Mouse (Mus musculus) ES-Bruce4 (cell line): ENCODE results near the gene Hacd3. TPM values are rescaled to one million over a fixed set of nuclear protein-coding genes. Genes with fewer than 3 reads are reported as not detected.

ENCODE experiments used
- H3K27ac ChIP-seq: 2 replicates; pipeline ENCODE4 v1.5.1; 2012; ENCODE audit warnings: low read length, inconsistent platforms; ENCODE audit not compliant: insufficient read depth
- H3K27me3 ChIP-seq: 2 replicates; pipeline ENCODE4 v1.6.1; 2012; ENCODE audit warnings: mild to moderate bottlenecking, low read length, inconsistent platforms; ENCODE audit not compliant: control insufficient read depth, poor library complexity, insufficient read depth, severe bottlenecking
- H3K36me3 ChIP-seq: 2 replicates; pipeline ENCODE4 v1.6.1; 2012; ENCODE audit warnings: inconsistent platforms, mild to moderate bottlenecking, low read length, moderate library complexity; ENCODE audit not compliant: control insufficient read depth, poor library complexity, insufficient read depth, severe bottlenecking
- H3K4me1 ChIP-seq: one replicate; pipeline ENCODE4 v1.8.1; 2011; ENCODE audit warnings: low read length; ENCODE audit not compliant: control insufficient read depth, insufficient read depth
- H3K4me3 ChIP-seq: 2 replicates; pipeline ENCODE4 v1.5.1; 2011; ENCODE audit warnings: low read depth, mild to moderate bottlenecking, low read length
- H3K9ac ChIP-seq: 2 replicates; pipeline ENCODE4 v1.6.1; 2012; ENCODE audit warnings: low read depth, mild to moderate bottlenecking, inconsistent platforms; ENCODE audit not compliant: poor library complexity, severe bottlenecking
- H3K9me3 ChIP-seq: replicated peaks from 2 replicates; pipeline ENCODE4 v1.6.1; 2012; ENCODE audit warnings: mild to moderate bottlenecking, low read length, inconsistent platforms; ENCODE audit not compliant: control insufficient read depth, poor library complexity, insufficient read depth, severe bottlenecking
- CTCF ChIP-seq: IDR thresholded peaks from one replicate; pipeline ENCODE4 v1.8.1; 2011; ENCODE audit warnings: low read depth, low read length
- EP300 ChIP-seq: IDR thresholded peaks from 2 replicates; pipeline ENCODE4 v1.6.1; 2011; ENCODE audit warnings: low read depth, low read length; ENCODE audit not compliant: insufficient read depth
- POLR2A ChIP-seq: IDR thresholded peaks from one replicate; pipeline ENCODE4 v1.8.1; 2011; ENCODE audit warnings: low read length; ENCODE audit not compliant: insufficient read depth
- polyA plus RNA-seq: library from polyadenylated mRNA; stranded (reverse); fragments of >200 nt; gene quantifications from 2 replicates; pipeline ENCODE4 v1.2.4, GENCODE M21; 2011; ENCODE audit warnings: low read depth; ENCODE audit not compliant: missing spikeins, insufficient read depth, insufficient read length

Hacd3 gene
- polyA plus RNA-seq, 1 experiment, result 31.6 TPM

GRCm38 (mm10) chr9:65019146-65019545 lies 2.3 kb downstream of the Hacd3 start:
- no peaks in the 10 kb centered on the region for H3K36me3 ChIP-seq
- H3K4me3 ChIP-seq, result no peak overlapping the region
- TF ChIP-seq POLR2A (no peak), EP300 (no peak), CTCF (no peak)
- no peaks in the 10 kb centered on the region for H3K4me1 ChIP-seq
- no peak overlapping the region for H3K27ac ChIP-seq
- H3K27me3 ChIP-seq, result no peaks in the 10 kb centered on the region
- no peaks in the 10 kb centered on the region for H3K9me3 ChIP-seq
- no peak overlapping the region for H3K9ac ChIP-seq

GRCm38 (mm10) chr9:65018588-65019121 lies 2.8 kb downstream of the Hacd3 start:
- Histone ChIP-seq H3K27me3 (no peaks in the 10 kb centered on the region), H3K4me3 (no peak overlapping the region), H3K9ac (no peak overlapping the region), H3K36me3 (no peaks in the 10 kb centered on the region), H3K9me3 (no peaks in the 10 kb centered on the region), H3K27ac (no peak overlapping the region), H3K4me1 (no peaks in the 10 kb centered on the region)
- TF ChIP-seq EP300 (no peak), CTCF (no peak), POLR2A (no peak)

- Histone ChIP-seq H3K4me3 (no peak overlapping the region), H3K36me3 (no peaks in the 10 kb centered on the region), H3K9me3 (no peaks in the 10 kb centered on the region), H3K27ac (no peak overlapping the region), H3K9ac (no peak overlapping the region), H3K27me3 (no peaks in the 10 kb centered on the region), H3K4me1 (no peaks in the 10 kb centered on the region)
- no peak for TF ChIP-seq EP300
- no peak for TF ChIP-seq POLR2A
- no peak for TF ChIP-seq CTCF
These were observed 3.6 kb downstream of the Hacd3 start for GRCm38 (mm10) chr9:65017896-65018295.

- H3K4me1 ChIP-seq, result no peaks in the 10 kb centered on the region
- no peaks in the 10 kb centered on the region for H3K9me3 ChIP-seq
- H3K36me3 ChIP-seq, result no peaks in the 10 kb centered on the region
- H3K27ac ChIP-seq, result no peak overlapping the region
- H3K4me3 ChIP-seq, result no peak overlapping the region
- TF ChIP-seq POLR2A, result no peak
- TF ChIP-seq EP300, result no peak
- TF ChIP-seq CTCF, result no peak
- no peaks in the 10 kb centered on the region for H3K27me3 ChIP-seq
- H3K9ac ChIP-seq, result no peak overlapping the region
These were observed 4.3 kb downstream of the Hacd3 start for GRCm38 (mm10) chr9:65016978-65017827.

DNA sequence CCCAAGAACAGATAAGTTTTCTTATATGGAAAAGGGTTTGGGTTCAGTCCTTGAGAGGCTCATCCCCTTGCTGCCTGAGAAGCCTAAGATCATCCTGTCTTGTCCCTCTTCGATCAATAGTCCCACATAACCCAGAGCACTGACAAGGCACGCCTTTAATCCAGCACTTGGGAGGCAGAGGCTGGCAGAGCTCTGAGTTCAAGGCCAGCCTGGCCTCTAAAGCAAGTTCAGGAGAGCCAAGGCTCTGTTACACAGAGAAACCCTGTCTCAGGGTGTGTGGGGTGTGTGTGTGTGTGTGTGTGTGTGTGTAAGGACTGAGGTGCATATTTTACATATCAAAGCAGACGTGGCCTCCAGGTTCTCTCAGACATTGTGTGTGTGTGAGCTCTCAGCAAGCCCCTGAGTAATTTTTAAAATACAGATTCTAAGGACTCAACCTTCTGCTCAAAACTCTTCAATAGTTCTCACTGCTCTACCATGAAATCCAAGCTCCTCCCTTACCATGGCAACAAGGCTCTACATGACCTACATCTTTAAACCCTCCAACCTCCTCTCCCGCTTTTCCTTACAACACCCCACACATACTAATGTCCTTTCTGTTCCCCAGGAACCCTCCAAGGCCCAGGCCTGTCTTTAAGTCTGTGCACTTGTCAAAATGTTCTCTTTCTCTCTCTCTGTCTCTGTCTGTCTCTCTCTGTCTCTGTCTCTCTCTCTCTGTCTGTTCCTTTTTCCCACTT lies 5.1 kb downstream of the Hacd3 start:
- no peaks in the 10 kb centered on the region for H3K4me1 ChIP-seq
- H3K9ac ChIP-seq, result no peak overlapping the region
- H3K4me3 ChIP-seq, result no peak overlapping the region
- H3K27ac ChIP-seq, result no peak overlapping the region
- TF ChIP-seq EP300, result no peak
- H3K36me3 ChIP-seq, result no peaks in the 10 kb centered on the region
- H3K27me3 ChIP-seq, result no peaks in the 10 kb centered on the region
- H3K9me3 ChIP-seq, result no peaks in the 10 kb centered on the region
